Mouse (Mus musculus) MEL (cell line): ENCODE data around the gene Tm4sf5. TPM values are rescaled to one million over a fixed set of nuclear protein-coding genes. Genes with fewer than 3 reads are reported as not detected.

ENCODE experiments used
- DNase-seq: peaks from one replicate; pipeline ENCODE4 v3.0.0; 2011; ENCODE audit warnings: low read depth, low spot score
- H3K27ac ChIP-seq: 2 replicates; pipeline ENCODE4 v1.5.1; 2012; ENCODE audit warnings: low read depth, mild to moderate bottlenecking, control low read depth, low read length, moderate library complexity; ENCODE audit not compliant: control insufficient read depth
- H3K27me3 ChIP-seq, 2 experiments: fragments of 150-350 bp in 1 of 2; sonication (generic) in 1 of 2; 2 replicates each; pipeline ENCODE4 v1.6.1; 2012; ENCODE audit warnings: low read length in 2 of 2, mild to moderate bottlenecking in 2 of 2, improper control_type of control experiment in 1 of 2, moderate library complexity in 1 of 2; ENCODE audit not compliant: insufficient read depth in 2 of 2, control insufficient read depth in 1 of 2
- H3K36me3 ChIP-seq, 2 experiments: 2 replicates each; pipeline ENCODE4 v1.6.1; 2012 to 2014; ENCODE audit warnings: low read length in 2 of 2, improper control_type of control experiment in 1 of 2, inconsistent platforms in 1 of 2, mild to moderate bottlenecking in 1 of 2; ENCODE audit not compliant: insufficient read depth in 2 of 2, control insufficient read depth in 1 of 2
- H3K4me1 ChIP-seq, 2 experiments: fragments of 150-350 bp in 1 of 2; sonication (generic) in 1 of 2; 2 replicates each; pipeline ENCODE4 v1.6.1; 2012; ENCODE audit warnings: low read length in 2 of 2, improper control_type of control experiment in 1 of 2, mild to moderate bottlenecking in 1 of 2; ENCODE audit not compliant: insufficient read depth in 2 of 2, control insufficient read depth in 1 of 2
- H3K4me3 ChIP-seq, 2 experiments: fragments of 150-350 bp in 1 of 2; sonication (generic) in 1 of 2; 2 replicates each; pipeline ENCODE4 v1.5.1; 2012; ENCODE audit warnings: low read depth in 2 of 2, low read length in 2 of 2, mild to moderate bottlenecking in 2 of 2, moderate library complexity in 2 of 2, control low read depth in 1 of 2, improper control_type of control experiment in 1 of 2; ENCODE audit not compliant: control insufficient read depth in 1 of 2, insufficient read depth in 1 of 2
- H3K79me2 ChIP-seq: 2 replicates; pipeline ENCODE4 v1.6.1; 2012; ENCODE audit warnings: mild to moderate bottlenecking, low read length, moderate library complexity; ENCODE audit not compliant: control insufficient read depth, poor library complexity, insufficient read depth
- H3K9ac ChIP-seq: 2 replicates; pipeline ENCODE4 v1.6.1; 2012; ENCODE audit warnings: low read depth, mild to moderate bottlenecking, control low read depth, low read length, moderate library complexity; ENCODE audit not compliant: control insufficient read depth, poor library complexity, severe bottlenecking
- H3K9me3 ChIP-seq: fragments of 150-350 bp; sonication (generic); replicated peaks from 2 replicates; pipeline ENCODE4 v1.6.1; 2012; ENCODE audit warnings: mild to moderate bottlenecking, low read length, improper control_type of control experiment, moderate library complexity; ENCODE audit not compliant: insufficient read depth
- BHLHE40 ChIP-seq: IDR thresholded peaks from 2 replicates; pipeline ENCODE4 v1.6.1; 2012; ENCODE audit warnings: low read depth, mild to moderate bottlenecking, inconsistent platforms, low read length, improper control_type of control experiment, borderline replicate concordance
- CHD1 ChIP-seq: IDR thresholded peaks from 2 replicates; pipeline ENCODE4 v1.6.1; 2012; ENCODE audit warnings: low read depth, mild to moderate bottlenecking, inconsistent platforms, low read length, improper control_type of control experiment
- EP300 ChIP-seq, 2 experiments: IDR thresholded peaks; 2 replicates each; pipeline ENCODE4 v1.6.1; 2011; ENCODE audit warnings: improper control_type of control experiment in 2 of 2, low read length in 2 of 2, low read depth in 1 of 2, mild to moderate bottlenecking in 1 of 2
- GABPA ChIP-seq: IDR thresholded peaks from 2 replicates; pipeline ENCODE4 v1.6.1; 2012; ENCODE audit warnings: low read depth, mild to moderate bottlenecking, inconsistent platforms, low read length, improper control_type of control experiment, moderate library complexity
- GATA1 ChIP-seq: IDR thresholded peaks from 2 replicates; pipeline ENCODE4 v1.6.1; 2011; ENCODE audit warnings: low read depth, low read length, improper control_type of control experiment
- HCFC1 ChIP-seq: IDR thresholded peaks from 2 replicates; pipeline ENCODE4 v1.6.1; 2012; ENCODE audit warnings: low read depth, mild to moderate bottlenecking, inconsistent platforms, low read length, improper control_type of control experiment, moderate library complexity
- KAT2A ChIP-seq: conservative IDR thresholded peaks from 2 replicates; pipeline ENCODE4 v1.6.1; 2012; ENCODE audit warnings: low read depth, low read length, improper control_type of control experiment, inconsistent platforms
- MEF2A ChIP-seq: IDR thresholded peaks from 2 replicates; pipeline ENCODE4 v1.6.1; 2014; ENCODE audit warnings: low read depth, mild to moderate bottlenecking, inconsistent platforms, low read length, improper control_type of control experiment; ENCODE audit not compliant: poor library complexity, insufficient replicate concordance, severe bottlenecking; ENCODE audit errors: extremely low read depth
- NELFE ChIP-seq: IDR thresholded peaks from 2 replicates; pipeline ENCODE4 v1.6.1; 2011; ENCODE audit warnings: low read depth, low read length, improper control_type of control experiment
- POLR2AphosphoS2 ChIP-seq: IDR thresholded peaks from 2 replicates; pipeline ENCODE4 v1.6.1; 2011; ENCODE audit warnings: low read length, improper control_type of control experiment
- RCOR1 ChIP-seq: IDR thresholded peaks from 2 replicates; pipeline ENCODE4 v1.6.1; 2012; ENCODE audit warnings: low read depth, mild to moderate bottlenecking, inconsistent platforms, low read length, improper control_type of control experiment
- SIN3A ChIP-seq: IDR thresholded peaks from 2 replicates; pipeline ENCODE4 v1.6.1; 2012; ENCODE audit warnings: low read length, improper control_type of control experiment, inconsistent platforms
- TAL1 ChIP-seq: IDR thresholded peaks from 2 replicates; pipeline ENCODE4 v1.6.1; 2012; ENCODE audit warnings: mild to moderate bottlenecking, inconsistent platforms, low read length, moderate library complexity, mixed read lengths
- TCF12 ChIP-seq: IDR thresholded peaks from 2 replicates; pipeline ENCODE4 v1.6.1; 2014; ENCODE audit warnings: low read depth, mild to moderate bottlenecking, inconsistent platforms, low read length, improper control_type of control experiment, moderate library complexity
- ZKSCAN1 ChIP-seq: IDR thresholded peaks from 2 replicates; pipeline ENCODE4 v1.6.1; 2012; ENCODE audit warnings: low read depth, mild to moderate bottlenecking, inconsistent platforms, low read length, improper control_type of control experiment, moderate library complexity
- ZNF384 ChIP-seq: IDR thresholded peaks from 2 replicates; pipeline ENCODE4 v1.6.1; 2012; ENCODE audit warnings: low read depth, mild to moderate bottlenecking, inconsistent platforms, low read length, improper control_type of control experiment
- polyA plus RNA-seq, 2 experiments: library from polyadenylated mRNA; stranded (reverse) in 1 of 2; unstranded in 1 of 2; fragments of >175 nt in 1 of 2; fragments of >200 nt in 1 of 2; gene quantifications; 2 replicates each; pipeline versions ENCODE4 v1.2.1 to v1.2.4; 2012; ENCODE audit warnings: low replicate concordance in 2 of 2, low read depth in 1 of 2; ENCODE audit not compliant: insufficient read length in 2 of 2, insufficient read depth in 1 of 2, missing spikeins in 1 of 2
- total RNA-seq: library from RNA; depleted of rRNA; stranded (reverse); fragments of 300-350 nt; gene quantifications from 2 replicates; pipeline ENCODE4 v1.2.3, GENCODE M21; 2012

Gene Tm4sf5
- total and polyA plus RNA-seq, 3 experiments: 0.21 to 0.27 TPM; not detected in 1

- DNase-seq: peak; percentile 59
- H3K4me1 ChIP-seq: peaks cover 8 to 14% of the 10 kb centered on the region in 2 experiments
- TF ChIP-seq POLR2AphosphoS2 (no peak), GATA1 (peak; percentile 68), NELFE (no peak), TAL1 (peak; percentile 66), BHLHE40 (no peak), SIN3A (no peak), TCF12 (peak; percentile 30; the same call in 1 of the 2 replicates), EP300 (IDR thresholded peaks at IDR 0.05; ENCODE audit: low read depth in 1 of 2, low read length in 2 of 2) (peak; percentile 43 to 50; a peak in 3 of 4 replicates), ZNF384 (no peak), HCFC1 (no peak), MEF2A (no peak), CHD1 (no peak)
- TF ChIP-seq, all 39 proteins: peak for 4
- Histone ChIP-seq H3K9ac (no peak overlapping the region), H3K9me3 (no peaks in the 10 kb centered on the region), H3K27me3 (no peaks in the 10 kb centered on the region), H3K36me3 (peaks cover 0 to 17% of the 10 kb centered on the region in 2 experiments; a peak in 2 of 4 replicates), H3K27ac (no peak overlapping the region), H3K79me2 (no peaks in the 10 kb centered on the region), H3K4me3 (no peak overlapping the region)
These were observed 13.4 kb downstream of the Tm4sf5 start for GRCm38 (mm10) chr11:70518436-70518835.

- 0 out of 2 replicates have a peak, but pooled peaks have one; percentile 33 for TF ChIP-seq RCOR1
- no peak for TF ChIP-seq GABPA
- no peak for TF ChIP-seq SIN3A
- TF ChIP-seq KAT2A: no peak
- no peak for TF ChIP-seq ZKSCAN1
- H3K27ac ChIP-seq: no peak within 1 kb of the TSS
These were observed 13.9 kb downstream of the Tm4sf5 start, which contains the start of gene Gltpd2 for GRCm38 (mm10) chr11:70518923-70519322. TSS of gene Gltpd2 (plus strand) at chr11:70519196.

More at GRCm38 (mm10) chr11:70518923-70519322, 13.9 kb downstream of the Tm4sf5 start, which contains the start of gene Gltpd2:
- Histone ChIP-seq H3K4me3 (no peak within 1 kb of the TSS), H3K36me3 (peaks cover 0 to 15% of the 10 kb centered on the region in 2 experiments; a peak in 2 of 4 replicates), H3K79me2 (no peaks in the 10 kb centered on the region), H3K9ac (no peak within 1 kb of the TSS), H3K4me1 (peaks cover 8 to 11% of the 10 kb centered on the region in 2 experiments), H3K27me3 (no peaks in the 10 kb centered on the region), H3K9me3 (no peaks in the 10 kb centered on the region)
- DNase-seq: no peak
